Mouse (Mus musculus) inflammation-experienced regulatory T-cells, adult 6 months (primary cell): ENCODE results near the gene Strap. TPM values are rescaled to one million over a fixed set of nuclear protein-coding genes. Genes with fewer than 3 reads are reported as not detected.
"Not testable (repeated sequence)": the region's sequence is repeated elsewhere in the genome, so short reads cannot be mapped to it uniquely, and the experiment has no call there.

ENCODE experiments used
- ATAC-seq: one replicate; pipeline ENCODE4 v1.8.0; 2017
- polyA plus RNA-seq, 3 experiments: library from polyadenylated mRNA; unstranded; fragments of 100-300 nt; shearing (Covaris generic); gene quantifications; one replicate each; pipeline ENCODE4 v1.2.1; 2017

Gene Strap
- polyA plus RNA-seq: 10 to 100 TPM; 24.1 to 48.2 (median 29.5) TPM

DNA sequence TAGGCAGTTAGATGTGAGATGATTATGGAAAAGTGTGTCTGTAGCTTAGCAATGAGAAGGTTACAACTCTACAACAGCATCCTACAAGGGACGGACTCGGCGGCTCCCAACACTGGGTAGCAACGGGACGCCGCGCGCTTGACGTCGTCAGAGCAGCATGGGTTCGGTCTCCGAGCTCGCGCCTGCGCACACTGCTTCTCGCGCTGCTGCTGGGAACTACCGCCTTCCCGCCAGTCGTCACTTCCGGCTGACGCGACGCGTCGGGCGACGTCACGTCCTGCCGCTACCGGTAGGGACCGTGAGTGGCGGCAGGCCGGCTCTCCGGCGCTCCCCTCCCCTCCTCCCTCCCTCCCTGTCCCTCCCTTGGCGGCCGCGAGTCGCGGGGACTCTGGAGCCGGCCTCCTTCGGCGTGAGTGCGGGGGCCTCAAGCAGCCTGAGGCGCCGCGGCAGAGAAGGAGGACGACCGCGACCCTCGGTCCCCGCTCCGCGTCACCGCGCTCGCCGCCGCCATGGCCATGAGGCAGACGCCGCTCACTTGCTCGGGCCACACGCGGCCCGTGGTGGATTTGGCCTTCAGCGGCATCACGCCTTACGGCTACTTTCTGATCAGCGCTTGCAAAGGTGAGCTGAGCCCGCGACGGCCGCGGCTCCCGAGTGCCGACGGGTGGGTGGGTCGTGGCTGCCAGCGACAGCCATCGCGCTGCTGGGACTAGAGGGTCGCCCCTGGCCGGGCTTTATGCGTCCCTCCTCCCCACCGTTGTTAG, at the start of gene Strap:
TSS of gene Strap (plus strand) at position 233 of the 764 bp plus-strand sequence.
- peak; percentile 91 for ATAC-seq

DNA sequence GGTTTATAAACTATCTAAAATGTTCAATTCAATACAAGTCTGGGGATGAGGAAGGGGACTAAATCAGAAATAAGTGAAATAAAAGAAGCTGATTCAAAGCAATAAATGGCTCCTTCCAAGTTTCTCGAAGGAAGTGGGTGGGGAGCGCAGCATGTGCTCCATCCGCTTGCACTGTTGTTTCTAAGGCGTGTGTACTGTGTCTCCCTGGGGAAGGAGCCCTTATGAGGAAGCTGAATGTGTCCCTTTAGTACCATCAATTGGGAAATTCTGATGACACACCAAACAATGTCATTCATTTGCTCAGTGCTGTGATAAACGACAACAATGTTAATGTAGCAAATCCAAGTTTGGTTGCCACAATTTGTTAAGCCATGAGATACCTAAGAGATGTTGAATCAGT, 47.2 kb upstream of the Strap start:
- ATAC-seq: no peak

DNA sequence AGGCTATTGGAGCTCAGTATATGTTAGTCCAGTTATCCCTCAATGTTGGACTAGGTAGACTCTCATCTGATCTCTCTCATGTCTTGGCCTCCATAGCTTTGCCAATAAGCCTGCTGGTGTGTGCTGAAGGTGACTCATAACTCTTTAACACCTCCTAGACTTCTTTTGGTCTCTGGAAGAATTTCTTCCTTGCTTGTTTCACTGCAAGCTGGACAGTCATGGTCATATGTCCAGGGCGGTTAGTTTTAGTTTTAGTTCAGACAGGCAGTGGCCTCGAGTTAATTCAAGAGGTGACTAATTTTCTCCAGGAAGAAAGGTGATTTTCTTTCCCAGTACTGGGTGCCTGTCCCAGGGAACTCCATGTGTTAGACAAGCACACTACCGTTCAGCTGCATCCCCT, 46.8 kb upstream of the Strap start:
- ATAC-seq: no peak

DNA sequence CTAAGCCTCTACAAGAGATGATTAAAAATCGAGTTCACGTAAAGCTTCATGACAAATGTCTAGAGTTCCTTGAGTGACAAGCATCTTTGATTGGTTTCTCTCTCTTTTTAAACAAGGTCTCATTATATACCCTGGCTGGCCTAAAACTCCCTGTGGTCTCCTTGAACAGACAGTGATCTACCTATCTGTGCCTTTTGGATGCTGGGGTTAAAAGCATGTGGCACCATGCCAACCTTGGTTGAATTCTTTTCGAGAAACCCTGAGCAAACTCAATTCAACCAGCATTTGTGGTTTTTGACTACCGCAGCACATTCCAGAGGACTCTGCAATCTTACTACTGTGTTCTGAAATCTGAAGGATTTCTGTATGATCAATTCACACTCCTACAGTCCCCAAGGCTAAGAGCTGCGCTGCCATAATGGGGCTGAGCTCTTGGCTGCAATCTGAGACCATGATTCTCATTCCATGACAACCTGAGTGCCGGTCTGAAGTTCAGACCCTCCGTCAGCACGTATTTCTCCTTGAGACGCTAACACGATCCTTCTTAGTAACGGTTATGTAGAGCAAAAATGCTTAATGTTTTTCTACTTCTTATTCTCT, 46.3 kb upstream of the Strap start:
- no peak for ATAC-seq

DNA sequence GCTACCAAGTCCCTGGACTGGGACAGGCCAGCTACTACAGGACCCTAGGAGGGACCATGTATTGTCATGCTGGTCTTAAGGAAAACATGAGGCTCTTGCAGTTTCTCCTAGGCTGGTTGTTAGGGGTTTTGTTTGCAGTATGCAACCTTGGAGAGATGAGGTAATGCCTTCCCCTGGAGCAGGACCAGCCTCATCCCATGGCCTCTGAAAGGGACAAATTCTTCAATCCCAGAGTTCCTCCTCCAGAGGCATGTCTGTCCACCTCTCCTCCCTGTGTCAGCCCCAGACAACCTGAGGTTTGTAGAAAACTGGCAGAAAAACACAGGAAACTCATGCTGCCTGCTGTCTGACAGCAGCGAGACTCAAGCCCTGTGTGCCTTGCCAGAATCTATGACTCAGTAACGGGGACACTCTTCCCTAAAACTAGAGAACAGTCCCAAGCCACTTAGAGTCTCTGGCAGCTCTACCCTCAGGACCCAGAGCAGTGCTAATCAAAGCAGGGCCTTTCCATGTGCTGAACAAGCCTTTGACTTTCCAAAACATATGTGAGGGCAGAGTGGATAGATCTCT, 44.2 kb upstream of the Strap start:
- ATAC-seq: no peak

DNA sequence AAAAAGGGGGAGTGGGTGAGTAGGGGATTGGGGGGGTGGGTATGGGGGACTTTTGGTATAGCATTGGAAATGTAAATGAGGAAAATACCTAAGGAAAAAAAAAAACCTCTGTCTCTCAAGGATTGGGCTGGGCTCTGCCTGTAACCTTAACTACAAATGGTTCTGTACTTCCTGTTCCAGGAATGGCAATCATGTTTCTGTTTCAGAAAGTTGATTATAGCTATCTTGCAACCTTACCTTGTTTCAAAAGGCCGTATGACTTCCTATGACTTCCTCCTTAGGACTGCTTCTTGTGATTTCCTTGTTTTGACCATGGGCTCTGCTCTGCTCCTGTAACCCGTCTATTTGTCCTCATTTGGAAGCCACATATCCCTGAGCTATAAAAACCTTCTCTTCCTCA, 40.6 kb upstream of the Strap start:
- ATAC-seq: no peak

DNA sequence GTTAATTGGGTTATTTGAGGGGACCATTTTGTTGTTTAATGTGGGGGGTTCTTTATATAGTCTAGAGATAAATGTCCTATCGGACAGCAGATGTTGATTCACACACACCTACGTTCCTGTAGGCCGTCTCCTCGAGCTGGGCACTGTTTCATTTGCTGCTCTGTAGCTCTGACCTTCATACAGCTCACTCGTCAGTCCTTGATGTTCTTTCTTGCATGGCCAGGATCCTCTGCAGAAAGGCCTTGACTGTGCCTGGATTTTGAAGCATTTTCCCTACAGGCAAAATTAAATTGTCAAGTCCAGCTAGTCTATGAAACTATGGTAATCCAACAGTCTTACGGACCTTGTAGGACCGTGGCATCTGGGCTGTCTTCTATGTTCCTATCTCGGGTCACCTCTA, 39.8 kb upstream of the Strap start:
- ATAC-seq: no peak

DNA sequence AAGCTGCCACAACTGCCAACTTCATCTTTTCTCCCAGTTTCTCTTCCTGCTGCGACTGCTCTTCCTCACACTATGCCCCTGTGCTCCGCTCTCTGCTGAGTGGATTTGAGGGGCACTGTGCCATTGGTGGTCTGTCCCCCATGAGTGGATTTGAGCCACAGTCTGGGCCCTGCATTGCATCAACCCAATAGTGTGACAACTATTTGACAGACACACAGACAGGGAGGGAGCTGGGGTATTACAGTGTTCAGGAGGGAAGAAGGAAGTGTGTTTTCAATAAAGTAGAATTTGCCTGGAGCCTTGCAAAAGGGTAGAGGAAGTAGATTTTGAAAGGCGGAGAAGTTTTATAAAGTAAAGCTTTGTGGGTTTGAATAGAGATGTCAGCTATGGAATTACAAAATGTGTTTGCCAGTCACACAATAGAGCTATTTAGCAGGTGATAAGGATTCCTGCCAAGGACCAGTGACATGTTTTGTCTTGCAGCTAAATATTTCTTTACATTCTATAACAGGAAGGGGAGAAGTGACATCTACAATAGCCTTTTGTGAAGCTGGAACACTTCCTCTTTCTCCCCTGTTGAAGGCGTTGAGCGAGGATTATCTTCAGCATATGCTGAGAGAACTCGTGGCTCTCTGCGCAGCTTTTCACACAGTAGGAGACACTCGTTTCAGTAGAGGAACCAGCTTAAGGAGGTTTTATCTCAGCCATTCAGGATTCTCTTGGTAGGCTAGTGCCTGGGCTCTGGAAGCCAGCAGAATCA, 38.3 kb upstream of the Strap start:
- no peak for ATAC-seq

DNA sequence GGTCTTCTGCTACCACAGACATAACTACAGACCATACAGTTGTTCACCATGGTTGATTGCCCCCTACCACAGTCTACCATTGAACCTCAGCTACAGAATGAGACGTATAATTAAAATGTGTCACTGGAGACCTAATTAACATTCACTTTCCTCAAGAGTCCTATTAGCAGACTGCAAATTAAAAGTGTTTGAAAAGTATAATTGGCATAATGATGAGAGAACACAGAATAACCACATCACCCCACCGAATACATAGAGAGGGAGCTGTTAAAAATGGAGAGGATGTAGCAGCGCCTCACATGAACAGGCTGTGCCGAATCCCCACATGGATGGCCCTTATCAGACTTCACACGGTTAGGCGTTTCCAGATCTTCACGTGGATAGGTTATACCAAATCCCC, 35.4 kb upstream of the Strap start:
- no peak for ATAC-seq

DNA sequence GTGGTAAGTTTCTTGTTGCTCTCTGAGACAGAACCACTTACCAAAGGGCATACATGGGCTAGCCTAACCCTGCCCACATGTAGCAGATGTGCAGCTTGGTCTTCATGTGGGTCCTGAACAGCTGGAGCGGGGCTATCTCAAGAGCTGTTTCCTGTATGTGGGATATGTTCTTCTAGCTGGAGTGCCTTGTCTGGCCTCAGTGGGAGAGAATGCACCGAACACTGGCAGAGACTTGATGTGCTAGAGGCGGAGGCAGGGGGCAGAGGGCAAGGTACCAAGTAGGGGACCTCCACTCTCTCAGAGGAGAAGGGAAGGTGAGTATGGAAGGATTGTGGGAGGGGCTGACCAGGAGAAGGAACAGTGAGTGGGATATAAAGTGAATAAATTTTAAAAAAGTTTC, 32.7 kb upstream of the Strap start:
- ATAC-seq: no peak

DNA sequence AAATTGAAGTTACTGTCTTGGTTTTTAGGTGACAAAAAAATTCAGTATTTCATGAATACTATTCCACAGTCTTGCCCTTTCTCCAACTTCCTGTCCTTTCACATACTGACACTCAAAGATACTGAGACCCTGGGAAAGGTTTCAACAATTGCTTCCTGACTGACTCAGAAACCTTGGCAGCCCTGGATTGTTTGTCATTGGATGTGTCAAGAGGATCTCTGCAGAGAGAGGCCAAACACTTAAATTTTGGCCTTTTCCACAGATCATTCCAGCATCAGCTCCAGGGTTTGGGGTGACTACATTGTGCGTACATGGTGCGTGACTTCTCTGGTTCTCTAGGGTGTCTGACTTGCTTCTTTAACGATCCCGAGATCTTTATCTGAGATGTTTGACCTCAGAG, 32.0 kb upstream of the Strap start:
- no peak for ATAC-seq

DNA sequence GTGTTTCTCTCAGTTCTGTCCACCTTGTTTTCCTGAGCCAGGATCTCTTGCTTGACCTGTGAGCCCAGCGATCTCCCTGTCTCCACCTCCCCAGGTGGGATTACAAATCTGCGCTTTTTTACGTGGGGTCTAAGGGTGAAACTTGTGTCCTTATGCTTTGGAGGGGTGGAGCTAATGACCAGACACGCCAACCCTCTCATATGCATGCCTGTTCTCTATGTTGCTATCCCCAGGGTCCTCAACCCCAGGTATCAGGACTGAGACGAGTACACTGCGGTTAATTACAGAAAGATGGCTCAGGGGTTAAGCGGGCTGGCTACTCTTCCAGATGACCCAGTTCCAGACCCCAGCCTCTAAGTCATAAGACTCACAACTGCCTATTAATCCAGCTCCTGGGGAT, 31.4 kb upstream of the Strap start:
- no peak for ATAC-seq

DNA sequence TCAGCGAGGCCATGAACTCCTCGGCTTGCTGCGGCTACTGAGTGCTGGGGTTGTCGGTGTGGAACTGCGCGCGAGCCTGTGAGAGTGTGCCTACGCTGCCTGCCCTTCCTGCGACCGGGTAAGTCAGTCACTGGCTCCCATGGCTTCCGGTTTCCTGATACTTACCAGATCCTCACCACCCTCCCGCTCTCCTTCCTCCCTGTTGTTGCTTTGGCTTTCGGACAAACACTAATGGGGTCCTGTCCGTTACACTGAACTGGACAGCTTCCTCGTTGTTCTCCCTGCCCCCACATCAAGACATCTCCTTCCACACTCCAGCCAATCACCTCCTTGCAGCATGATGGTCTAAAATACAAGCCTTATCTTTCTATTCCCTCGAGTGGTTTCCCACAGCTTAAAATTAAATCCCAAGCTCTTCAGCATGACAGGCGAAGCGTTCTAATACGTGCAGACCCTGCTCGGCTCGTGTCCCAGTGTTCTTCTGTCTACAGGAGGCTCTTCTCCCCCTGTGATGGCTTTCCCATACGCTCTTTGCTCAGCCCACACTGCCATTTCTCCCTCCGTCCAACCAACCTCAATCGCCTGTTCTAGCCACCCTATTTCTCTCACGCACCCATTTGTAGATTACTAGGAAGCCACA, 30.5 kb upstream of the Strap start:
- ATAC-seq: no peak

DNA sequence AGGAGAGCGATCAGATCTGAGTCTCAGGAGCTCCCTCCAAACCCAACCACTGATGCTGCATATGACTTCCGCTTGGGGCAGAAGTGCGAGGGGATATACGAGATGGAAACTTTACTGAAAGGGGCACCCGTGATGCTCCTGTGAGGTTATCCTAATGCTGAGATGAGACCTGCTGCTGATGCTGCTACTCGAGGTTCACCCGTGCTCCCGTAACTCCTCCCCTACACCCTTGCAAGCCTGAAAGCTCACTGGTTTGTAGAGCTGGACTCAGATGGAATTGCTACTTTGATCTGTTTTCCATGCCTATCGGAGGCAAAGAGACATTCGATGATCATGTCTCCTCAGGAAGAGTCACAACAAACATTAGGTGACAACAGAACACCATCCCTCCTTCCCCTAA, 28.7 kb upstream of the Strap start:
- ATAC-seq: no peak

DNA sequence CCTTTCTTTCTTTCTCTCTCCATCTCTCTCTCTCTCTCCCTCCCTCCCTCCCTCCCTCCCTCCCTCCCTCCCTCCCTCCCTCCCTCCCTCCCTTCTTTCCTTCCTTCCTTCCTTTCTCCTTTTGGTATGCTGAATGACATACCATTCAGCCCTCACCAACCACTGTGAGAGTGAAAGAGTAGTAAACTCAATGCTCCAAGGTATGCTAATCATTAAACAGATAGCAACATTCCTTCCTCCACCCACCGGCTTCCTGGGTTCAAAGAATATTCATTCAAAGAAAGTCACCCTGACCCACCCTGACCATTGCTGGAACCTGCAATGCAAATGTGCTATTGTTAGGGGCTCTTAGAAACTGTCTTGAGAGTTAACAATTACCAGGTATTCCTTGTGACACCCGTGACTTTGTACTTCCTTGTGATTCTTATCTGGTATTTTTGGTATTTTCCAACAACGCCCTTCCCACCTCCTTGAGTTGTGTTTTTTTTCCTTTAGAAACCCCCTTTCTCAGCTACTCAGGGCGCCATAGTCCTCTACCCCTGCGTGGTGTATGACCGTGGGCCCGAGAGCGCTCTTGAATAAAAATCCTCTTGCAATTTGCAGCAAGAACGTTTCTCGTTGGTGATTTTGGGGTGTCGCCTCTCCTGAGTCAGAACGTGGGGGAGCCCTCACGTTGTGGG, 26.0 kb upstream of the Strap start:
- ATAC-seq: not testable (repeated sequence)

DNA sequence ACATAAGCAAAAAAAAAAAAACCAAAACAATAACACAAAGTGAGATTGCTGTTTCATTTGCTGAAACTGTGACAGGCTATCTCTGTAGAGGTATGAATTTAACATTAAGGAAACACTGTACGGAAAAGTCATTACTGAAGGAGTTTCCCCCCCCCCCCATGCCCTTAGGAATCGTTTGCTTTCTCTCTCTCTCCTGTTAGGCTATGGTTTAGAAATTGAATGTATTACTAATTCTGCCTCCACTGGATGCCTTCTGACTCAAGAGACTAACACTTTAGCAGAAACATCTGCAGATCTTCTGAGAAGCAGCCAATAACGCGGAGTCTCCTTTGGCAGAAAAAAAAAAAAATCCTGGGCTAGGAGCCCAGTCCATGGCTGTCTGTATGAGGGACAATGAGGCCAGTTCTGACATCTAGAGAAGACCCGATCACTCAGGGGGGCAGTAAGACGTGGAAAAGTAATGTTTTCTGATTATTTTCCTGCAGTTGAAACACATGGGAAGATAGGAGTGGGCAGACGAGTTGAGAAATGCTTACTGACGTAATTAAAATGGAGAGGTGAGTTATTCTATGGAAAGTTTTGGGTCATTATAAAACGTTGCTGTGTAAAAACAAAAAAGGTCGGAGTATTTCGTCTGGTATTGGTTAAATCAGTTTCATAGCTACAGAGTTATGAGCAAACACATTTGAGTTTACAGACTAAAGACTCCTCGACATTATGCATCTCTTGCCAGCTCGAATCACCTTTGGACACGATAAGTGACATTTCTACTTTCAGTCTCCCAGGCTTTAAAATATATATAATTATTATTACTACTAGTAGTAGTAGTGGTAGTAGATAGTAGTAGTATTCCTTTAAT, 24.5 kb upstream of the Strap start:
- no peak for ATAC-seq

DNA sequence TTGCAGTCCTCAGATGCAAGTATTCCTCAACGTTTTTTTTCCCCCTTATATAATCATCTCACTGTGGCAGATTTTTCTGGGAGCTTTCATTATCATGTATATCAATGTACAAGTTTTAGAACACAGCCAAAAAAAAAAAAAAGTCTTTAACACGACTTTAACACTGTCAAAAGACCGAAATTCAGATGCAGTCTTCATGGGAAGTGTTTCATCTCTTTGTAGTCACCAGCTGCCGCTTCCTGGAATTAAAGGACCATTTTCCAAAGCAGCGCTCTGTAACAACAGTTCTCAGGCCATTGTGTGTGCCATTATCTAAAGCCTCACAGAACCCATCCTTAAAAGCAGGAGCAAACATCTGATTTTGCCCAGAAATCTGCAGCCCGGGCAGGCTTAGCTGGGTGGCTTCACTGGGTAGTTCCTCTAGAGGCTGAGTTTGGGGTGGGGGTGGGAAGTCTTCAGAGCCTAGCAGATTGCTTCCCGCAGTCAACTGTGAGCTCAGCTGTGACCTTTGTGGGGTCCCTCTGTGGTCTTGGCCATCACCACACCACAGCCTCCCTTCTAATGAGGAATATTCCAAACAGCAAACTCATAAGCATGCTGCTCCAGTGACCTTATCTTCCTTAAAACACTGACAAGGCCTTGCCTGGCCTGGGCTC, 22.1 kb upstream of the Strap start:
- ATAC-seq: no peak

DNA sequence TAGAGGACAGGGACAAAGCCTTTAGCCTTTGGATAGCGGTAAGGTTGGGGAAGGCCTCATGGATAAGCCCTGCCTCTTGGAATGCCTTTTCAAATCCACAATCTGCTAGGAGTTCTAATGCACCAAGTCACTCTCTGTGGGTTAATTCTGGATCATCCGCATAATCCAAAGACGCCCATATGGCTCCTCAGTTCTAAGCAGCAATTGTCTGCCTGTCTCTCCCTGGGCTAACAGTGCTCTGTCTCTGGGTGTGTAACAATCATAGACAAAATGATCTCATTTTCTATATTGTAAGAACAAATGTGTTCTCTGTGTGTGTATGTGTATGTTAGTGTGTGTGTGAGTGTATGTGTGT, 21.6 kb upstream of the Strap start:
- no peak for ATAC-seq

DNA sequence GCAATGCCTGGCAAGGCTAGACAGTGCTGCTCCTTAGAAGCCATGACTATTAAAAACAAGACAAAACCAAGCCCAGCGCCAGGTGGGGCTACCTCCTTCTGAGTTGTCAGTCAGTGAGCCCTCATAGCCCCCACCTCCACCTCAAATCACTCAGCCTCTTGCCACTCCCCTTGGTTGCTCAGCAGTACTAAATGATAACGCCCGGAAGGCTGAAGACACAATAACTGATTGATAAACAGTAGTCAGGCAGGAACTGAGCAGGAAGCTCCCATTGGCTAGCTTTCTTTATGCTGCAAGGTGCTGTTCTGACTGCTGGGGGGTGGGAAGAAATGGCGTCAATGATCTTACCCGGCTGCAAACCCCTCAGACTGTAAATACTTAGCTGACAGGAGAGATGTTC, 18.1 kb upstream of the Strap start:
- ATAC-seq: no peak

DNA sequence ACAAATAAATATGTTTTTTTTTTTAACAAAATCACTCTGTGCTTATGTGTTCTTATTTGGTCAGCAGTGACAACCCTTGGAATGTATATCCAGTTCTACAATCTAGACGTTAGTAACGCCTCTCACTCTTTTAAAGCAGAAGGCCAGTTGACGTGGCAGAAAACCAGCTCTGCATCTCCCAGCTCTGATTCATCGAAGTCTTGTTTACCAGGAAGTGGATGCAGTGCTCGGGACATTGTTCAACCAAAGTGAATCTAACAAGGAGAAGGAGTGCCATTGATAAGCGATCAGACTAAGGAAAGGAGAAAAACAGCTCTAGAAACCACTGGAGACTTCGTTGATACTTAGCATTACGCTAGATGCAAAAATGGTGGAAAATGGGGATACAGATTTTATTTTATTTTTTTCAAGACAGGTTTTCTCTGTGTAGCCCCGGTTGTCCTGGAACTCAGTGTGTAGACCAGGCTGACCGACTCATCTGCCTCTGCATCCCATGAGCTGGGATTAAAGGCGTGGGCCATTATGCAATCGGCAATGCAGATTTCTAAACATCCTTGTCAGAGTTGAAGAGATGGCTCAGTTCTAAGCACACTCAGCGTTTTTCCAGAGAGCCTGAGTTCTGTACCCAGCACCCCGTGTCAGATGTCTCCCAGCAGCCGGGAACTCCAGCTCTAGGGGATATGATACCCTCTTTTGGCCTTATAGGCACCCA, 12.5 kb upstream of the Strap start:
- no peak for ATAC-seq
